Mouse (Mus musculus) brain, embryonic 18.5 days (tissue): ENCODE measurements at regions not wholly inside any gene's neighbourhood (a gene's known extent, or its start where the extent isn't known, plus 50 kb on each side); places are given as distances from the start of the nearest gene placed in this dataset.

ENCODE experiments used
- DNase-seq: peaks from one replicate; pipeline ENCODE4 v3.0.0-alpha.2; 2012; ENCODE audit warnings: low read depth, low spot score

- DNase-seq = no peak
These were observed 344.7 kb downstream of the Ice1 start for GRCm38 (mm10) chr13:70292713-70293112.

GRCm38 (mm10) chr13:70303953-70304525 lies 333.4 kb downstream of the Ice1 start:
- DNase-seq = no peak

DNA sequence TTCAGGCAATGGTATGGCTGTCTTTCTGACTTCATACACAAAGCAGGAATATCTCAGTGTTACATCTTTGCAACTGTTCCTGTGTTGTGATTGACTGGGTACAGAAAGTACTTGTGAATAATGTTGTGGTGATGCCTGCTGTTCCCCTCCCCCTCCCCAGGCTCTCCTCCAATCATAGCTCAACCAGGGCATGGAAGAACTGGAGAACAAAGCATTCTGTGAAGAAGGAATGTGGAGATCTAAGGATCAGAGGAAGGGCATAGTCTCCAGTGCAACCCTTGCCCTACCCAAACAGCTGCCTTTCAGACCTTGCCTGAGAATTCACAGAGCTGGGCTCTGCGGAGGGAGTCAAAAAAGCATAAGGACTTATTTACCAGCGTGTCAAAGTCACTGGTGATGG lies 326.9 kb downstream of the Ice1 start:
- no peak for DNase-seq

DNA sequence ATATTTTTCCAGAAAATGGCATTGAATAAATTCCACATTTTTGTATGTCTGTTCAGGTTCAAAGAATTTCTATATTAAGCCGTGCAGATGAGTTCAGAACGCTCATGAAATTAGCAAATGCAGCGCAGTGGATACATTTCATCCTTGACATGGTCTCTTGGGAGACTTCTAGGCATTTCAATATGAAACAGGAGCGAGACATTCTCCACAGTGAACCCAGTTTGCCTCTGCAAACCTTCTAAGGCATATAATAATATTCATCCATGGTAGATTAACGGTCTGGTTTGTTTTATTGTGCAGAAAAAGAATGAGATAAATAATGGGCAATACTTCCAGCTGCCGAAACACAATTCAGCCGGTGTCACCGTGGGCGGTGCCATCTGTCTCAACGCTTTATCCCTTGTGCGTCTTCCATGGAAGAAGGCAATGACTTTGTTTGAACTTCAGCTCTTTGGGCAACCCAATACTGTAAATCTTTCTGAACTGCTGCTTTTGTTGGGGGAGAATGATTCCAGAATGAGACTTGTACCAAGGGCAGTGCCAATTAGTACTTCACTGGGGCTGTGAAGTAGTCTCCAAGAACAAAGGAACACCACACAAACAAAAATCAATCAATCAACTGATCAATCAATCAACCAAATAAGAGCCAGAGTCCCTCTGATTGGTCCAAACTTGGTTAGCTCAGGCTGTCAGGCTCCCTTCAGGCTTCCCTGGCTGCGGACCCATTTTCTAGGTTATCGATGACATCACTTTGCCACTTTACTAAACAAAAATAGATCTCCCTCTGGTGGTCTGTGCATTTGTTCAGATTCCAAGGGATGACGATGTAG lies 326.0 kb downstream of the Ice1 start:
- no peak for DNase-seq

DNA sequence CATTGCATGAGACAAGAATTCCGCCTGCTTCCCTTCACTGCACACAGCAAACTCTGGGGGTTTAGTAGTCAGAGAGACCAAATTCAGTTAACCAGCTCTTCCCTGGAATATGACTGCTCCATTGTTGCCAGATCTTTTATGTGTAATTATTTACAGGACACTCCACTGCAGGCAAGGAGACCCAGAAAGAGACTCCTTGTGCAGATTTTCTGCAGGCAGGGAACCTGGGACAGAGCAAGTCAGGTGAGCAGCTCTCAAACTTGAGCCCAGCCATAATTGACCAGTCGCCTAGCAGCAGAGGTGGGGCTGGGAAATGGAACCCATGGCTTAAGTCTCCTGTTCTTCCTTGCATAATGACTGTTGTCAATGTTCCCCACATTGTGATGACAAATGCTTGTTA lies 324.2 kb downstream of the Ice1 start:
- no peak for DNase-seq

GRCm38 (mm10) chr13:70323537-70323936 lies 313.9 kb downstream of the Ice1 start:
- no peak for DNase-seq

DNA sequence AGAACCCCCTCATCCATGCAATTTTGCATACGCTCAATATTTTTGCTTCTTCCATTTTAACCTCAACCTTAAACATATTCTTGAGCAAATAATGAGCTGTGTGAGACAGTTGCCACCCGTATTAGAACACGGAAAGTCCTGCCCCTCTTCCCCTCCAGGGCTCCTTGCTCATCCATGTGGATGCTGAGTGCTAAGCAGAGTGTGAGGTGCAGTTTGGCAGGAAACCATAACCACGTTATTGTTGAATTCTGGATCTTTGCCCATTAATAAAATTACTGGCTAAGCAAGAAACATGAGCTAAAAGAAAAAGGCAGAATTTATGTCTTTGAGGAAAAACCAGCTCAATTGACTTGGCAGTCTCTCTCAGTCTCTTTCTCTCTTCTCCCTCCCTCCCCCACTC lies 301.4 kb downstream of the Ice1 start:
- DNase-seq = no peak

GRCm38 (mm10) chr13:70340437-70340836 lies 297.0 kb downstream of the Ice1 start:
- DNase-seq = no peak

- no peak for DNase-seq
These were observed 294.2 kb downstream of the Ice1 start for GRCm38 (mm10) chr13:70343191-70343734.

- DNase-seq = no peak
These were observed 293.5 kb downstream of the Ice1 start for GRCm38 (mm10) chr13:70343911-70344310.

GRCm38 (mm10) chr13:70344311-70344710 lies 293.1 kb downstream of the Ice1 start:
- no peak for DNase-seq

- DNase-seq = no peak
These were observed 289.0 kb downstream of the Ice1 start for GRCm38 (mm10) chr13:70348456-70348855.

GRCm38 (mm10) chr13:70348965-70349364 lies 288.5 kb downstream of the Ice1 start:
- no peak for DNase-seq

DNA sequence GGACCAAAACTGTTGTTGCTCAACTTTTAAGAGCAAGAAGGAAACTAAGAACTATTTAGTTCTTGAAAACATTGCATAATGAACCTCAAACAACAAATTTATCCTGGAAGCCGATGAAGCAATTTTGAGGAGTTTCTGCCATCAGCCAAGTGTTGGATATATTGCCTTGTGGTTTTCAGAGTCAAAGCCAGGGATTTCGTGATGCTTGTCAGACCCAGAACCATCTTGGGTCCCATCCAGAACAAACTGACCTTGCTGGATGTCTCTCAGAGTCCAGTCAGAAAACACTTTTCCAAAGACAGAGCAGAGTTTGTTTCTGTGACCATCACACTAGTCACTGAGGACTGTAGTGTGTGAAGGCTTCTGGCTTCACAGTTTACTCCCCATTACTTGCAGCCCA lies 267.8 kb downstream of the Ice1 start:
- no peak for DNase-seq

DNA sequence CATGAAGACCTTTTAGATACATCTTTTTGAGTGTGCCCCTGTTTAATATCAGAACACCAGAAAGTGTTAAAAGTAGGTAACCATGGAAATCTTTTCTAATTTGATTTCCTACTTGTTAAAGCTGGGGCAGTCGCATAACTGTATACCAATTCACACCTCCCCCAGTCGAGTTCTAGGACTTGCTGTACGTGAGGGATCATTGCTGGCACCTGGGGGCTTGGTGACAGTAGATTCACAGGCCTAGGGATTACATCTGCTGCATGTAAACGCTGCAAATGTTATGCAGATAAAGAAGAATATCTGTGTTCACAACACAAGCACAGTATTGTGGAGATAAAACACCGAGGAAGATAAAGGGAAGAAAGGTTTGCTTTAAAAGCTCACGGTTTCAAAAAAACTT lies 256.7 kb downstream of the Ice1 start:
- DNase-seq = no peak

- DNase-seq = no peak
These were observed 252.1 kb downstream of the Ice1 start for GRCm38 (mm10) chr13:70385292-70385691.

DNA sequence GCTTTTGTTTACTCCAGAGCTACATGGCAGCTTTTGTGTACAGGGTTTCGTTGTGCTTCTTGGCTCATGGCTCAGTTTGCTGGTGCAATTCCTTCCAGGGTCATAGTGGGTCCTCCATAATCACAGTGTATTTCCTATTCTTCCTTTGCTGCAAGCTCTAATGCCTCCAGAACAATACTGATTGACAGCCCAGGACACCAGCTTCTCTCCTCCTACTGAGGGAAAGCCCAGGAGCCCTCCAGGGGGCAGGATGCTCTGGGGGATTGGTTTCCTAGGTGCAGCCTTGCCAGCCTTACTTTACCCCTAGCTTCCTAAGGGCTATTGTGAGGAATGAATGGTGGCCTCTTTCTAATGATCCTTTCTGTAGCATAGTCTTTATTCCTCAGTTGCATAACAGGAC lies 224.6 kb downstream of the Ice1 start:
- DNase-seq = no peak

GRCm38 (mm10) chr13:70418156-70418555 lies 219.3 kb downstream of the Ice1 start:
- no peak for DNase-seq

DNA sequence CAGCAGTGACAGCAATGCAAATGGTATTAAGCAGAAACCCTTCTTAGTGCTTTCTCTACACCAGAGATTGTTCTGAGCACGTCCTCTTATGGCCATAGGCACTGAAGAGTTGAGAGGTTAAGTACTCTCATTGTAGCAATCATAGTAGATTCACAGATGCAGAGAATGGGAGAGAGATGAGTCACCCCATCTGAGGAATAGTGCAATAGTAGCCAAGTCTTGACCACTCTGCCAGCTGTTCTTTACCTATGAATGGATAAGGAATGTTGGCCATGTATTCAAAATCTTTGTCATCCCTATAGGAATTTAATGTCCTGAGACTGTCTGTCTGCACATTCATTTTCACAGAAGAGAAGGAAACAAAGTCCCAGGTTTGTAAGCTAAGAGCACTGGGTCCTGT lies 198.0 kb downstream of the Ice1 start:
- no peak for DNase-seq

DNA sequence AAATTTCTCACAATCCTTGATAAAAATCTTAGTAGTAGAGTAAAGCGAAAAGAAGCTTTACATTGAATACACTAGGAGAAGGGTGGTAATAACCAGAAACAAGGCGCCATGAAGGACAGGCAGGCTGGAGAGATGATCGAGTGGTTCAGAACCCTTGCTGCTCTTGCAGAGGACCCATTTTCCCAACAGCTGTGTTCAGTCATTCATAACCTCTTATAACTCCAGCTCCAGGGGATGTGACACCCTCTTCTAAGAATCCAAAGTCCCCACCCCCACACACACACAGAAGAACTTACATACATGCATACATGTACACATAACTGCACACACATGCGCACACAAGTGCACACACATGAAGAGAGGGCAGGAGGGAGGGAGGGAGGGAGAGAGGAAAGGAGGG lies 190.5 kb downstream of the Ice1 start:
- DNase-seq = no peak

- DNase-seq = no peak
These were observed 182.6 kb downstream of the Ice1 start for GRCm38 (mm10) chr13:70454592-70455390.

- DNase-seq = no peak
These were observed 179.0 kb downstream of the Ice1 start for GRCm38 (mm10) chr13:70458406-70458805.
